Mouse (Mus musculus) lung, embryonic 14.5 days (tissue): ENCODE data around the gene Spsb1. TPM values are rescaled to one million over a fixed set of nuclear protein-coding genes. Genes with fewer than 3 reads are reported as not detected.

ENCODE experiments used
- ATAC-seq: fragments of 200-750 bp; cut with Nextera tagmentation; 2 replicates; pipeline ENCODE4 v1.8.0; 2017; ENCODE audit warnings: mild to moderate bottlenecking, moderate TSS enrichment, moderate library complexity; ENCODE audit not compliant: insufficient read depth
- DNase-seq: peaks from one replicate; pipeline ENCODE4 v3.0.0-alpha.2; 2015
- H3K27ac ChIP-seq: fragments of 300-500 bp; sonication (generic); 2 replicates; pipeline ENCODE4 v1.5.1; 2014; ENCODE audit warnings: low read depth, mild to moderate bottlenecking, moderate library complexity
- H3K27me3 ChIP-seq: fragments of 300-500 bp; sonication (generic); 2 replicates; pipeline ENCODE4 v1.6.1; 2014; ENCODE audit warnings: low read length, control low read depth; ENCODE audit not compliant: insufficient read depth
- H3K36me3 ChIP-seq: fragments of 300-500 bp; sonication (generic); 2 replicates; pipeline ENCODE4 v1.6.1; 2014; ENCODE audit warnings: control low read depth; ENCODE audit not compliant: insufficient read depth
- H3K4me1 ChIP-seq: fragments of 300-500 bp; sonication (generic); 2 replicates; pipeline ENCODE4 v1.6.1; 2014; ENCODE audit warnings: antibody characterized with exemption, control low read depth; ENCODE audit not compliant: insufficient read depth
- H3K4me2 ChIP-seq: fragments of 300-500 bp; sonication (generic); 2 replicates; pipeline ENCODE4 v1.6.1; 2014; ENCODE audit warnings: mild to moderate bottlenecking
- H3K4me3 ChIP-seq: fragments of 300-500 bp; sonication (generic); 2 replicates; pipeline ENCODE4 v1.5.1; 2014; ENCODE audit warnings: low read depth, low read length
- H3K9ac ChIP-seq: fragments of 300-500 bp; sonication (generic); 2 replicates; pipeline ENCODE4 v1.6.1; 2014
- H3K9me3 ChIP-seq: fragments of 300-500 bp; sonication (generic); 2 replicates; pipeline ENCODE4 v1.6.1; 2016; ENCODE audit warnings: low read depth, low read length, control low read depth
- CTCF ChIP-seq: IDR thresholded peaks from 2 replicates; pipeline ENCODE4 v1.5.1; 2016; ENCODE audit warnings: antibody characterized with exemption, low read depth
- WGBS: fragments of 180-500 bp; shearing (Covaris S2); extraction: QIAGEN DNeasy Blood & Tissue Kit; methylation state at CpG from one replicate; pipeline ENCODE4 v1.1.7; 2014; 5-methylcytosine and 5-hydroxymethylcytosine counted together
- polyA plus RNA-seq: library from polyadenylated mRNA; unstranded; fragments of >200 nt; fragmentation: Nextera tagmentation; extraction: Ambion mirVana; gene quantifications from 2 replicates; pipeline ENCODE4 v1.2.1, GENCODE M21; 2014

Gene Spsb1
- polyA plus RNA-seq, 1 experiment from 2014 or later, result 17.0 TPM

GRCm38 (mm10) chr4:149857688-149858087, 97.2 kb downstream of the Spsb1 start:
- H3K9ac ChIP-seq, result no peak overlapping the region
- H3K4me3 ChIP-seq, result no peak overlapping the region
- WGBS, result 62% methylated on average over 3 of the region's 3 CpGs
- no peaks in the 10 kb centered on the region for H3K27me3 ChIP-seq
- no peak for TF ChIP-seq CTCF
- ATAC-seq (no peak), DNase-seq (no peak)
- H3K9me3 ChIP-seq, result no peaks in the 10 kb centered on the region
- no peak overlapping the region for H3K27ac ChIP-seq
- no peak overlapping the region for H3K4me2 ChIP-seq
- H3K36me3 ChIP-seq, result no peaks in the 10 kb centered on the region
- peaks cover 8% of the 10 kb centered on the region; the same call in 1 of the 2 replicates for H3K4me1 ChIP-seq

DNA sequence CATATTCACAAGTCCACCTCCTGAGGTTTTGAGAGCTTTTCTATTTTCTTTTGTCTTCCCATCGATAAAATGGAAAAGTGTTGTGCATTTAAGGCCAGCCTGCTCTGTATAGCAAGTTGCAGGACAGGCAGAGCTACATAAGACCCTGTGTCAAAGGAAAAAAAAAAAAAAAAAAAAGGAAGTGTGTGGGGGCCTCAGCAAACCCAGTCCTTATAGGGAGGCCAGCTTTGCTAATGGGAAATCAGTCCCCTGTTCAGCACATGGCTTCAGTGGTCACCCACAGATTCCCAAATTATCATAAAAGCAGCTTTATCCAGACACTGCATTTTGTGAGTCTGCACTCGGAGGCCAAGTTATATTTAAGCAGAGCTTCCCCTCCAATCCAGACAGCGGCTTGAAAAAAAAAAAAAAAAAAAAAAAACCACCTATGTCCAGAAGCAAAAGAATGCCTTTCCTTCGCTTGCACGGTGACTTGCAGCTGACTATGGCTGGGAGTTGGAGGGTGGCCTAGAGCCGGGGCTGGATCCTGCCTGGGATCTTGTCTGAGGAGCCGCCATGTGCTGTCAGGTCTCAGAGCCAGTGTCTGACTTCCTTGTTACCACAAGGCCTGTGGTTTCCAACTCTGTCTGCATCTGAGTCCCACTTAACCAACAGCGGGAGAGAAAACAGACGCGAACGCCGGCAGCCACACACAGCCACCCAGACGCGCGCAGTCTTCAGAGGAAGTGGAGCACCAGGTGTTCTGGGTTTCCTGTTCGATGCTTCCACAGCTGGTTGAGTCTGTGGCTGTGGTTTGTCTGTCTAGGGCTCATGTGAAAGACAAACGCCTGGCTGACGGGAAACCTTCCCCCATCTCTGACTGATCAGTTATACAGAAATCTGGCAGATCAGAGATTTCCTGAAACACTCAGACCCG, 98.7 kb downstream of the Spsb1 start:
- H3K27ac ChIP-seq, result peak overlapping the region; percentile 60; the same call in 1 of the 2 replicates
- TF ChIP-seq CTCF, result no peak
- H3K4me3 ChIP-seq, result no peak overlapping the region
- peaks cover 9% of the 10 kb centered on the region; the same call in 1 of the 2 replicates for H3K4me1 ChIP-seq
- H3K27me3 ChIP-seq, result no peaks in the 10 kb centered on the region
- ATAC-seq (peak; percentile 30; the same call in 1 of the 2 replicates), DNase-seq (peak; percentile 49)
- WGBS, result 38% methylated on average over 19 of the region's 19 CpGs
- 0 out of 2 replicates have a peak overlapping the region, but pooled peaks have one; percentile 4 for H3K4me2 ChIP-seq
- H3K9me3 ChIP-seq, result no peaks in the 10 kb centered on the region
- H3K9ac ChIP-seq, result no peak overlapping the region
- H3K36me3 ChIP-seq, result no peaks in the 10 kb centered on the region

GRCm38 (mm10) chr4:149855180-149855891, 99.5 kb downstream of the Spsb1 start:
- H3K4me3 ChIP-seq, result no peak overlapping the region
- H3K4me2 ChIP-seq, result no peak overlapping the region
- no peaks in the 10 kb centered on the region for H3K36me3 ChIP-seq
- H3K4me1 ChIP-seq, result peaks cover 14% of the 10 kb centered on the region; the same call in 1 of the 2 replicates
- H3K27ac ChIP-seq, result no peak overlapping the region
- no peaks in the 10 kb centered on the region for H3K27me3 ChIP-seq
- no peaks in the 10 kb centered on the region for H3K9me3 ChIP-seq
- no peak for DNase-seq
- 61% methylated on average over 10 of the region's 10 CpGs for WGBS
- ATAC-seq, result no peak
- TF ChIP-seq CTCF, result no peak
- no peak overlapping the region for H3K9ac ChIP-seq

GRCm38 (mm10) chr4:149854770-149855169, 100.1 kb downstream of the Spsb1 start:
- DNase-seq, result no peak
- Histone ChIP-seq H3K27me3 (no peaks in the 10 kb centered on the region), H3K27ac (peak overlapping the region; percentile 38; the same call in 1 of the 2 replicates), H3K9ac (no peak overlapping the region), H3K9me3 (no peaks in the 10 kb centered on the region), H3K4me2 (peak overlapping the region; percentile 59), H3K4me3 (peak overlapping the region; percentile 19), H3K36me3 (no peaks in the 10 kb centered on the region), H3K4me1 (peaks cover 14% of the 10 kb centered on the region; the same call in 1 of the 2 replicates)
- ATAC-seq, result no peak
- WGBS, result 60% methylated on average over 9 of the region's 9 CpGs
- no peak for TF ChIP-seq CTCF

- 3% methylated on average over 21 of the region's 21 CpGs for WGBS
- peak overlapping the region; percentile 19 for H3K4me3 ChIP-seq
- H3K4me1 ChIP-seq, result peaks cover 14% of the 10 kb centered on the region; the same call in 1 of the 2 replicates
- H3K27ac ChIP-seq, result peak overlapping the region; percentile 38; the same call in 1 of the 2 replicates
- peak overlapping the region; percentile 59 for H3K4me2 ChIP-seq
- DNase-seq, result peak; percentile 83
- H3K9me3 ChIP-seq, result no peaks in the 10 kb centered on the region
- TF ChIP-seq CTCF, result no peak
- peak; percentile 52; the same call in 1 of the 2 replicates for ATAC-seq
- no peaks in the 10 kb centered on the region for H3K36me3 ChIP-seq
- H3K9ac ChIP-seq, result no peak overlapping the region
- no peaks in the 10 kb centered on the region for H3K27me3 ChIP-seq
Measured at GRCm38 (mm10) chr4:149854301-149854708, 100.5 kb downstream of the Spsb1 start.

- no peaks in the 10 kb centered on the region for H3K27me3 ChIP-seq
- WGBS, result 65% methylated on average over 4 of the region's 4 CpGs
- ATAC-seq (no peak), DNase-seq (no peak)
- H3K4me2 ChIP-seq, result peak overlapping the region; percentile 59
- H3K27ac ChIP-seq, result no peak overlapping the region
- TF ChIP-seq CTCF, result no peak
- no peak overlapping the region; the same call in 1 of the 2 replicates for H3K4me3 ChIP-seq
- H3K9me3 ChIP-seq, result no peaks in the 10 kb centered on the region
- H3K36me3 ChIP-seq, result no peaks in the 10 kb centered on the region
- no peak overlapping the region for H3K9ac ChIP-seq
- peaks cover 14% of the 10 kb centered on the region; the same call in 1 of the 2 replicates for H3K4me1 ChIP-seq
Measured at GRCm38 (mm10) chr4:149853698-149854284, 101.1 kb downstream of the Spsb1 start.
